Mouse (Mus musculus): ENCODE measurements at regions not wholly inside any gene's neighbourhood (a gene's known extent, or its start where the extent isn't known, plus 50 kb on each side); places are given as distances from the start of the nearest gene placed in this dataset.

DNA sequence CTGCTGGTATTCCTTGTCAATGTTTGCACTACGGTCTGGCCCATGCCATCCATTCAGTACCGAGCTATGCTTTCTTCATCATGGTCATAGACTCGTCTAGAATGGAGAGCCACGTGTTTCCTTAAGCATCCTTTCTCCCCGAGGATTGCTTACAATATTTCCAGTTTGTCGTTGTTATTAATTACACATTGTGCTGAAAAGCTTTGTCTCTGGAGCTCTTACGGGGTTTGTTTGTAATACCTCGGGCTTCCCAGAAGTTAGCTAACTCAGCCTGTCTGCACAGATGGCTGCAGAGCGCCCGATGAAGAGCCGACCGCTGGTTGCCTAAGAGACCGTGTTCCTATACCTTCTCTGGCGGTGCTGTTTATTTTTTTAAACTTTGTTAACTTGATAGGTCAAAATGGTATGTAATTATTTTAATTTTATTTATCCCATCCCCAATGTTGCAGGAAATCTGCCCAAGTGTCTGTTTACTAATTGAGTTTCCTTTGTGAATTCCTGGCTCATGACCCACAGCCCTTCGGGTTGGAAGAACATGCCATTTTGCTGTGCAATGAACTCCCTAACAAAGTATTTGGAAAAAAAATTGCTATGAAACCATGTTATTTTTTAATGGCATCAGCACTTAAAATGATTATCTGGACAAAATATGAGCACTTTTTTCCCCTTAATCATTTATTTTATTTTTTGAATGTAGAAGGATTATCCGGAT is 194.1 kb upstream of the Cops8 start:
- ATAC-seq (replicated peaks; ENCODE audit: insufficient number of reproducible peaks, low FRiP score, low TSS enrichment): no peak
- no peak overlapping the region for H3K27ac ChIP-seq (ENCODE audit: low read depth, low read length)
- no peaks in the 10 kb centered on the region for H3K36me3 ChIP-seq (ENCODE audit: control insufficient read depth, insufficient read depth, low read length)
- WGBS (ENCODE audit: insufficient replicate concordance): 78% methylated on average over 16 of the region's 16 CpGs
- no peaks in the 10 kb centered on the region for H3K27me3 ChIP-seq (ENCODE audit: control insufficient read depth, insufficient read depth, low read length)
- H3K4me3 ChIP-seq (ENCODE audit: low read depth, low read length): no peak overlapping the region
- peaks cover 6% of the 10 kb centered on the region; the same call in 1 of the 2 replicates for H3K4me1 ChIP-seq (ENCODE audit: control insufficient read depth, insufficient read depth, low read length)
- H3K4me2 ChIP-seq: no peak overlapping the region
- no peak overlapping the region for H3K9ac ChIP-seq (ENCODE audit: low read depth, low read length)
- no peaks in the 10 kb centered on the region for H3K9me3 ChIP-seq (replicated peaks; ENCODE audit: control insufficient read depth, low read length)

DNA sequence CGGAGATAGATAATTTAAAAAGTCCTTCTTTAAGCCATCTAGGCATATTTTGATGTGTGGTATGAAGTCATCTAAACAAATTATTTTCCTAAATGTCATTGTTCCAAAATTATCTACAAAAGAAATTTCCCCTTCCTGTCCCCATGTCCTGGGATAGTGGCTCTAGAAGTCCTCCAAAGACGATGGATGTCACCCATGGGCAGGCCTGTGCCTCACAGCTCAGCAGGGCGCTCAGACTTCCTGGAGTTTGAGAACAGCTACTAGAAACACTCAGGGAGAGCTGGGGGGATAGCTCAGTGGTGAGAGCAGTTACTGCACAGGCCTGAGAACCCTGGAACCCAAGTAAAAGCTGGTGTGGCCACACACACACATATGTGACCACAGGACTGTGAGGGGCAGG is 193.5 kb upstream of the Cops8 start:
- Histone ChIP-seq H3K9ac (ENCODE audit: low read depth, low read length) (no peak overlapping the region), H3K27ac (ENCODE audit: low read depth, low read length) (no peak overlapping the region), H3K4me3 (ENCODE audit: low read depth, low read length) (no peak overlapping the region), H3K36me3 (ENCODE audit: control insufficient read depth, insufficient read depth, low read length) (no peaks in the 10 kb centered on the region), H3K4me1 (ENCODE audit: control insufficient read depth, insufficient read depth, low read length) (peaks cover 6% of the 10 kb centered on the region; the same call in 1 of the 2 replicates), H3K4me2 (no peak overlapping the region), H3K27me3 (ENCODE audit: control insufficient read depth, insufficient read depth, low read length) (no peaks in the 10 kb centered on the region), H3K9me3 (replicated peaks; ENCODE audit: control insufficient read depth, low read length) (no peaks in the 10 kb centered on the region)
- WGBS (ENCODE audit: insufficient replicate concordance): 75% methylated on average over 3 of the region's 3 CpGs
- no peak for ATAC-seq (replicated peaks; ENCODE audit: insufficient number of reproducible peaks, low FRiP score, low TSS enrichment)

GRCm38 (mm10) chr1:90412511-90413045 is 190.2 kb upstream of the Cops8 start:
- Histone ChIP-seq H3K9ac (ENCODE audit: low read depth, low read length) (no peak overlapping the region), H3K27ac (ENCODE audit: low read depth, low read length) (peak overlapping the region; percentile 25; the same call in 1 of the 2 replicates), H3K9me3 (replicated peaks; ENCODE audit: control insufficient read depth, low read length) (no peaks in the 10 kb centered on the region), H3K4me3 (ENCODE audit: low read depth, low read length) (no peak overlapping the region), H3K4me2 (no peak overlapping the region), H3K4me1 (ENCODE audit: control insufficient read depth, insufficient read depth, low read length) (peaks cover 3% of the 10 kb centered on the region; the same call in 1 of the 2 replicates), H3K36me3 (ENCODE audit: control insufficient read depth, insufficient read depth, low read length) (no peaks in the 10 kb centered on the region), H3K27me3 (ENCODE audit: control insufficient read depth, insufficient read depth, low read length) (no peaks in the 10 kb centered on the region)
- peak; percentile 74 for ATAC-seq (replicated peaks; ENCODE audit: insufficient number of reproducible peaks, low FRiP score, low TSS enrichment)
- 36% methylated on average over 9 of the region's 9 CpGs for WGBS (ENCODE audit: insufficient replicate concordance)

- no peak overlapping the region for H3K4me3 ChIP-seq (ENCODE audit: low read depth, low read length)
- 66% methylated on average over 4 of the region's 4 CpGs for WGBS (ENCODE audit: insufficient replicate concordance)
- H3K9ac ChIP-seq (ENCODE audit: low read depth, low read length): no peak overlapping the region
- no peaks in the 10 kb centered on the region for H3K27me3 ChIP-seq (ENCODE audit: control insufficient read depth, insufficient read depth, low read length)
- H3K4me2 ChIP-seq: no peak overlapping the region
- ATAC-seq (replicated peaks; ENCODE audit: insufficient number of reproducible peaks, low FRiP score, low TSS enrichment): no peak
- H3K9me3 ChIP-seq (replicated peaks; ENCODE audit: control insufficient read depth, low read length): no peaks in the 10 kb centered on the region
- H3K4me1 ChIP-seq (ENCODE audit: control insufficient read depth, insufficient read depth, low read length): peaks cover 10% of the 10 kb centered on the region; the same call in 1 of the 2 replicates
- H3K27ac ChIP-seq (ENCODE audit: low read depth, low read length): no peak overlapping the region
- no peaks in the 10 kb centered on the region for H3K36me3 ChIP-seq (ENCODE audit: control insufficient read depth, insufficient read depth, low read length)
Observed at GRCm38 (mm10) chr1:90414751-90415150, 188.0 kb upstream of the Cops8 start.

- Histone ChIP-seq H3K36me3 (ENCODE audit: control insufficient read depth, insufficient read depth, low read length) (no peaks in the 10 kb centered on the region), H3K27ac (ENCODE audit: low read depth, low read length) (no peak overlapping the region), H3K4me1 (ENCODE audit: control insufficient read depth, insufficient read depth, low read length) (peaks cover 13% of the 10 kb centered on the region), H3K27me3 (ENCODE audit: control insufficient read depth, insufficient read depth, low read length) (no peaks in the 10 kb centered on the region), H3K4me2 (no peak overlapping the region), H3K9ac (ENCODE audit: low read depth, low read length) (no peak overlapping the region), H3K4me3 (ENCODE audit: low read depth, low read length) (no peak overlapping the region), H3K9me3 (replicated peaks; ENCODE audit: control insufficient read depth, low read length) (peaks cover 3% of the 10 kb centered on the region; the same call in 1 of the 2 replicates)
- 28% methylated on average over 13 of the region's 13 CpGs for WGBS (ENCODE audit: insufficient replicate concordance)
- ATAC-seq (replicated peaks; ENCODE audit: insufficient number of reproducible peaks, low FRiP score, low TSS enrichment): no peak
Observed at GRCm38 (mm10) chr1:90424066-90424821, 178.5 kb upstream of the Cops8 start.

GRCm38 (mm10) chr1:90428334-90428733 is 174.4 kb upstream of the Cops8 start:
- Histone ChIP-seq H3K36me3 (ENCODE audit: control insufficient read depth, insufficient read depth, low read length) (no peaks in the 10 kb centered on the region), H3K27me3 (ENCODE audit: control insufficient read depth, insufficient read depth, low read length) (no peaks in the 10 kb centered on the region), H3K4me3 (ENCODE audit: low read depth, low read length) (no peak overlapping the region), H3K9ac (ENCODE audit: low read depth, low read length) (no peak overlapping the region), H3K27ac (ENCODE audit: low read depth, low read length) (no peak overlapping the region), H3K4me1 (ENCODE audit: control insufficient read depth, insufficient read depth, low read length) (peaks cover 13% of the 10 kb centered on the region), H3K4me2 (no peak overlapping the region), H3K9me3 (replicated peaks; ENCODE audit: control insufficient read depth, low read length) (peaks cover 3% of the 10 kb centered on the region; the same call in 1 of the 2 replicates)
- 91% methylated on average over 6 of the region's 6 CpGs for WGBS (ENCODE audit: insufficient replicate concordance)
- no peak for ATAC-seq (replicated peaks; ENCODE audit: insufficient number of reproducible peaks, low FRiP score, low TSS enrichment)

- Histone ChIP-seq H3K4me2 (no peak overlapping the region), H3K27me3 (ENCODE audit: control insufficient read depth, insufficient read depth, low read length) (no peaks in the 10 kb centered on the region), H3K4me3 (ENCODE audit: low read depth, low read length) (no peak overlapping the region), H3K9ac (ENCODE audit: low read depth, low read length) (no peak overlapping the region), H3K36me3 (ENCODE audit: control insufficient read depth, insufficient read depth, low read length) (no peaks in the 10 kb centered on the region), H3K4me1 (ENCODE audit: control insufficient read depth, insufficient read depth, low read length) (peaks cover 9% of the 10 kb centered on the region), H3K9me3 (replicated peaks; ENCODE audit: control insufficient read depth, low read length) (peaks cover 3% of the 10 kb centered on the region; the same call in 1 of the 2 replicates), H3K27ac (ENCODE audit: low read depth, low read length) (no peak overlapping the region)
- 84% methylated on average over 7 of the region's 7 CpGs for WGBS (ENCODE audit: insufficient replicate concordance)
- no peak for ATAC-seq (replicated peaks; ENCODE audit: insufficient number of reproducible peaks, low FRiP score, low TSS enrichment)
Observed at GRCm38 (mm10) chr1:90428774-90429173, 174.0 kb upstream of the Cops8 start.

DNA sequence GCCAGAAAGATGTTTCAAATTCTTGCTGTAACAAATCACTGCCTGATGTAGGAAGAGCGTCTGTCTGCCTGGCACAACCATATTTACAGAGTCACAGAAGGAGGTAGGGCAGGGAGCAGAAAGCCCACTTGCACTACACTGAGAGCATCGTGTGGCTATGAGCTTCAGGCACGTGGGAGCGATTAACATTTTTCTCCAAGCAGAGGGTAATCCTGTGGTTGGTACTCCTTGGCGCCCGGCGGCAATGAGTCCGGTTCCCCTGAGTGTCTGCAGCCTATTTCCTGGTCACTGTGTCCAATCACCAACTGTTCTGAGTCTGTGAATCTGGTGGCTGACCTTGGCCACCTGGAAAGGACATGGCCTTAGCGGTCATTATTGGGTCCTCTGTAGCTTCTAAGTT is 172.3 kb upstream of the Cops8 start:
- Histone ChIP-seq H3K27me3 (ENCODE audit: control insufficient read depth, insufficient read depth, low read length) (no peaks in the 10 kb centered on the region), H3K9me3 (replicated peaks; ENCODE audit: control insufficient read depth, low read length) (peaks cover 3% of the 10 kb centered on the region; the same call in 1 of the 2 replicates), H3K9ac (ENCODE audit: low read depth, low read length) (no peak overlapping the region), H3K36me3 (ENCODE audit: control insufficient read depth, insufficient read depth, low read length) (no peaks in the 10 kb centered on the region), H3K4me1 (ENCODE audit: control insufficient read depth, insufficient read depth, low read length) (peaks cover 5% of the 10 kb centered on the region), H3K4me3 (ENCODE audit: low read depth, low read length) (no peak overlapping the region), H3K4me2 (no peak overlapping the region), H3K27ac (ENCODE audit: low read depth, low read length) (no peak overlapping the region)
- 82% methylated on average over 9 of the region's 9 CpGs for WGBS (ENCODE audit: insufficient replicate concordance)
- ATAC-seq (replicated peaks; ENCODE audit: insufficient number of reproducible peaks, low FRiP score, low TSS enrichment): no peak
